Mouse (Mus musculus) lung, postnatal 10 days (tissue): ENCODE measurements around the gene 1110004F10Rik.

ENCODE experiments used
- DNase-seq: peaks from one replicate; pipeline ENCODE4 v3.0.0; 2021

1110004F10Rik gene

GRCm38 (mm10) chr7:116149568-116149967 lies 110.4 kb downstream of the 1110004F10Rik start:
- no peak for DNase-seq

- DNase-seq = no peak
Observed at GRCm38 (mm10) chr7:116153781-116154368, 114.7 kb downstream of the 1110004F10Rik start.
